Mouse (Mus musculus) heart, embryonic 14.5 days (tissue): Measurements from ENCODE around the gene Gpr180. TPM values are rescaled to one million over a fixed set of nuclear protein-coding genes. Genes with fewer than 3 reads are reported as not detected.

Experiments used
- ATAC-seq: fragments of 200-750 bp; cut with Nextera tagmentation; 2 replicates; pipeline ENCODE4 v1.8.0; 2017; ENCODE audit warnings: low read depth, moderate TSS enrichment; ENCODE audit not compliant: insufficient number of reproducible peaks, insufficient read depth, low FRiP score
- H3K27ac ChIP-seq, 2 experiments: fragments of 200-500 bp in 1 of 2; fragments of 300-500 bp in 1 of 2; sonication (generic) in 1 of 2; replicated peaks in 1 of 2; 2 replicates each; pipeline ENCODE4 v1.5.1; 2012 to 2014; ENCODE audit warnings: low read depth in 2 of 2, low read length in 2 of 2, control low read depth in 1 of 2, mild to moderate bottlenecking in 1 of 2, mixed read lengths in 1 of 2; ENCODE audit not compliant: control insufficient read depth in 1 of 2, insufficient read depth in 1 of 2
- H3K27me3 ChIP-seq: fragments of 300-500 bp; sonication (generic); 2 replicates; pipeline ENCODE4 v1.6.1; 2014; ENCODE audit warnings: mild to moderate bottlenecking, low read length, control low read depth; ENCODE audit not compliant: control insufficient read depth, insufficient read depth
- H3K36me3 ChIP-seq: fragments of 300-500 bp; sonication (generic); 2 replicates; pipeline ENCODE4 v1.6.1; 2014; ENCODE audit warnings: mild to moderate bottlenecking, control low read depth, low read length, mixed read lengths; ENCODE audit not compliant: control insufficient read depth, insufficient read depth
- H3K4me1 ChIP-seq, 2 experiments: fragments of 200-500 bp in 1 of 2; fragments of 300-500 bp in 1 of 2; sonication (generic) in 1 of 2; 2 replicates each; pipeline ENCODE4 v1.6.1; 2012 to 2014; ENCODE audit warnings: low read length in 2 of 2, control low read depth in 1 of 2, mixed read lengths in 1 of 2; ENCODE audit not compliant: control insufficient read depth in 2 of 2, insufficient read depth in 2 of 2
- H3K4me2 ChIP-seq: fragments of 300-500 bp; sonication (generic); 2 replicates; pipeline ENCODE4 v1.6.1; 2014; ENCODE audit warnings: mild to moderate bottlenecking, low read length
- H3K4me3 ChIP-seq, 2 experiments: fragments of 200-500 bp in 1 of 2; fragments of 300-500 bp in 1 of 2; sonication (generic) in 1 of 2; 2 replicates each; pipeline ENCODE4 v1.5.1; 2012 to 2014; ENCODE audit warnings: low read length in 2 of 2, mild to moderate bottlenecking in 2 of 2, control low read depth in 1 of 2, low read depth in 1 of 2, moderate library complexity in 1 of 2; ENCODE audit not compliant: control insufficient read depth in 1 of 2, insufficient read depth in 1 of 2
- H3K9ac ChIP-seq: fragments of 300-500 bp; sonication (generic); 2 replicates; pipeline ENCODE4 v1.6.1; 2014; ENCODE audit warnings: mild to moderate bottlenecking, low read length
- H3K9me3 ChIP-seq: fragments of 300-500 bp; sonication (generic); 2 replicates; pipeline ENCODE4 v1.6.1; 2016; ENCODE audit warnings: low read length, control low read depth; ENCODE audit not compliant: control insufficient read depth
- WGBS: fragments of 180-500 bp; shearing (Covaris S2); extraction: QIAGEN DNeasy Blood & Tissue Kit; methylation state at CpG from one replicate; pipeline ENCODE4 v1.1.7; 2014; 5-methylcytosine and 5-hydroxymethylcytosine counted together
- polyA plus RNA-seq: library from polyadenylated mRNA; unstranded; fragments of >200 nt; fragmentation: Nextera tagmentation; extraction: Ambion mirVana; gene quantifications from 2 replicates; pipeline ENCODE4 v1.2.1, GENCODE M21; 2014

Gpr180 gene
- polyA plus RNA-seq, 1 experiment from 2014 or later: 44.0 TPM

GRCm38 (mm10) chr14:118207347-118207746 lies 70.4 kb downstream of the Gpr180 start:
- 76% methylated on average over 3 of the region's 3 CpGs for WGBS
- no peak for ATAC-seq
- no peaks in the 10 kb centered on the region; the same call in 1 of the 2 replicates for H3K27me3 ChIP-seq

GRCm38 (mm10) chr14:118209642-118210041 lies 72.7 kb downstream of the Gpr180 start:
- 28% methylated on average over 5 of the region's 5 CpGs for WGBS
- H3K27me3 ChIP-seq: peaks cover 3% of the 10 kb centered on the region
- no peak overlapping the region for H3K9ac ChIP-seq

More at GRCm38 (mm10) chr14:118207347-118207746, 70.4 kb downstream of the Gpr180 start:
- Histone ChIP-seq H3K4me3 (no peak overlapping the region), H3K9me3 (peaks cover 5% of the 10 kb centered on the region; the same call in 1 of the 2 replicates), H3K4me1 (no peaks in the 10 kb centered on the region), H3K9ac (no peak overlapping the region), H3K36me3 (no peaks in the 10 kb centered on the region), H3K4me2 (no peak overlapping the region), H3K27ac (no peak overlapping the region)

GRCm38 (mm10) chr14:118212188-118212804 lies 75.3 kb downstream of the Gpr180 start:
- H3K36me3 ChIP-seq: no peaks in the 10 kb centered on the region
- H3K4me3 ChIP-seq: no peak overlapping the region
- H3K27ac ChIP-seq: no peak overlapping the region
- peaks cover 3% of the 10 kb centered on the region; the same call in 1 of the 2 replicates for H3K9me3 ChIP-seq
- peaks cover 8% of the 10 kb centered on the region for H3K27me3 ChIP-seq
- 67% methylated on average over 15 of the region's 15 CpGs for WGBS
- H3K4me1 ChIP-seq: no peaks in the 10 kb centered on the region
- no peak for ATAC-seq
- H3K9ac ChIP-seq: no peak overlapping the region
- no peak overlapping the region for H3K4me2 ChIP-seq

More at GRCm38 (mm10) chr14:118209642-118210041, 72.7 kb downstream of the Gpr180 start:
- Histone ChIP-seq H3K36me3 (no peaks in the 10 kb centered on the region), H3K4me3 (no peak overlapping the region), H3K27ac (no peak overlapping the region), H3K4me2 (no peak overlapping the region), H3K9me3 (peaks cover 3% of the 10 kb centered on the region; the same call in 1 of the 2 replicates), H3K4me1 (no peaks in the 10 kb centered on the region)
- no peak for ATAC-seq

Other genes with a start within 250 kb of the Gpr180 start
- gene Dct, start 84.9 kb upstream of the Gpr180 start, polyA plus RNA-seq: 3.5 and 5.4 TPM in 2 replicates
- gene Tgds, start 4.4 kb upstream of the Gpr180 start, polyA plus RNA-seq: 30.9 and 33.0 TPM in 2 replicates
- gene Sox21, start 99.9 kb downstream of the Gpr180 start, polyA plus RNA-seq: 0.14 TPM in 1 of 2 replicates, not detected in the other
- not detected in 2 replicates for gene Gm9376, start 129.8 kb downstream of the Gpr180 start, polyA plus RNA-seq